Mouse (Mus musculus) adrenal gland (tissue): Measurements from ENCODE around the gene Mettl7a3.
"Not testable (repeated sequence)": the region's sequence is repeated elsewhere in the genome, so short reads cannot be mapped to it uniquely, and the experiment has no call there.

ENCODE experiments used
- intact Hi-C: fragments of 180-260 bp; cut with DNase I; formaldehyde crosslinking; loops from one replicate; pipeline ENCODE4 v1.15.1; 2025
- long read RNA-seq, 2 experiments: library from polyadenylated mRNA; unstranded; transcript quantifications; one replicate each; pipeline ENCODE4 v2.0.0; 2020; ENCODE audit warnings: borderline replicate concordance in 1 of 2; ENCODE audit not compliant: insufficient replicate concordance in 1 of 2

The Mettl7a3 gene
- long read RNA-seq, experiment 1: 0 reads
- long read RNA-seq, experiment 2: 0 reads

DNA sequence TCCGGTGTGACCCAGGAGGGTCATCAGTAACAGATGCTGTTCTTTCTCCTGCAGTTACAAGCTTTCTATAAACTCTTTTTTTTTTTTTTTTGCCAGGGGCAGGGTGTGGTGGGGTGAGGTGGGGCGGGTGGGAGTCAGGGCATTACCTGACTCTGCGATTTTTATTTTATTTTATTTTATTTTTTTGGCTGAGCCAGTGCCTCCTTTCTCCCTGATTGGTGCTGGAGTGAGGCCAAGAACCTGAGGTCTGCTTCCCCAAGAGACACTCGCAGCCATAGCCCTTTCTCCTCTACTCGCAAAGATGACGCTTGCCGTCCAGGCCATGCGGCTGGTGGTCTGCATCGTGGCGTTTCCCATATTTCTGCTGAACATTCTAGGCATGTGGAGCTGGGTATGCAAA is at the start of gene Mettl7a3:
Gene Mettl7a3, plus strand, starts transcription at position 301 of the 400 bp plus-strand sequence.
- intact Hi-C loops: no loop called here

GRCm38 (mm10) chr15:100288980-100289379 is 45.7 kb upstream of the Mettl7a3 start:
- intact Hi-C loops: no loop called here

GRCm38 (mm10) chr15:100290858-100291257 is 43.9 kb upstream of the Mettl7a3 start:
- intact Hi-C loops: no loop called here

- intact Hi-C loops: no loop called here
Observed at GRCm38 (mm10) chr15:100292326-100292725, 42.4 kb upstream of the Mettl7a3 start.

DNA sequence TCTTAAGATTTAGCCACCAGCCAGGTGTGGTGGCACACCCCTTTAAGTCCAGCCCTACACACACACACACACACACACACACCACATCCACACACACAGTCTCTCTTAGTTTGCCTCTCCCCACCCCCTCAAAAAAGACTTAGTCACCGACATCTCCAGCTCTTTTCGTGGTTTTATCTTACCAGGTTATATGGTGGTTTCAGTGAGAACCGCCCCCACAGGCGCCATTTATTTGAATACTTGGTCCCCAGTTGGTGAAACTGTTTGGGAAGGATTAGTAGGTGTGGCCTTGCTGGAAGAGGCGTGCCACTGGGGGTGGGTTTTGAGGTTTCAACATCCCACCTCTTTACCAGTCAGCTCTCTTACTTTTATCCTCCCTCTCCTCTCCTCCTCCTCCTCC is 36.9 kb upstream of the Mettl7a3 start:
- intact Hi-C loops: no loop called here

GRCm38 (mm10) chr15:100300499-100300898 is 34.2 kb upstream of the Mettl7a3 start:
- intact Hi-C loops: no loop called here

DNA sequence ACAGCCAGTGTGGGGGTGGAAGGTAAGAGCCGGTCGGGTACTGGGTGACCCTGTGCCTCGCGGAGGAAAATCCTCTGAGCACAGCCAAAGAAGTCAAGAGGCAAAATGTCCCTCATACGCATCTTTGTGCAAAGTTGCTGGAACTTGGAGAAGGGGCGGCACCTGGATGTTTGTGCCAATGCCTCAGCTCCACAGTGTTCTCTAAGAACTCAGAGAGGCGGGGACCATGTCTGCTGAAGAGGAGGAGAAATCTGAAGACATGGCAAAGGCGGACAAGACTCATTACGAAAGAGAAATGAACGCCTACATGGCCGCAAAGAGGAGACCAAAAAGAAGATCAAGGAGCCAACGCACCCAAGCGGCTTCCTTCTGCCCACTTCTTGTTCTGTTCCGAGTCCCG is 33.2 kb upstream of the Mettl7a3 start:
- intact Hi-C loops: no loop called here

- intact Hi-C loops: no loop called here
Observed at GRCm38 (mm10) chr15:100303428-100304018, 31.2 kb upstream of the Mettl7a3 start.

DNA sequence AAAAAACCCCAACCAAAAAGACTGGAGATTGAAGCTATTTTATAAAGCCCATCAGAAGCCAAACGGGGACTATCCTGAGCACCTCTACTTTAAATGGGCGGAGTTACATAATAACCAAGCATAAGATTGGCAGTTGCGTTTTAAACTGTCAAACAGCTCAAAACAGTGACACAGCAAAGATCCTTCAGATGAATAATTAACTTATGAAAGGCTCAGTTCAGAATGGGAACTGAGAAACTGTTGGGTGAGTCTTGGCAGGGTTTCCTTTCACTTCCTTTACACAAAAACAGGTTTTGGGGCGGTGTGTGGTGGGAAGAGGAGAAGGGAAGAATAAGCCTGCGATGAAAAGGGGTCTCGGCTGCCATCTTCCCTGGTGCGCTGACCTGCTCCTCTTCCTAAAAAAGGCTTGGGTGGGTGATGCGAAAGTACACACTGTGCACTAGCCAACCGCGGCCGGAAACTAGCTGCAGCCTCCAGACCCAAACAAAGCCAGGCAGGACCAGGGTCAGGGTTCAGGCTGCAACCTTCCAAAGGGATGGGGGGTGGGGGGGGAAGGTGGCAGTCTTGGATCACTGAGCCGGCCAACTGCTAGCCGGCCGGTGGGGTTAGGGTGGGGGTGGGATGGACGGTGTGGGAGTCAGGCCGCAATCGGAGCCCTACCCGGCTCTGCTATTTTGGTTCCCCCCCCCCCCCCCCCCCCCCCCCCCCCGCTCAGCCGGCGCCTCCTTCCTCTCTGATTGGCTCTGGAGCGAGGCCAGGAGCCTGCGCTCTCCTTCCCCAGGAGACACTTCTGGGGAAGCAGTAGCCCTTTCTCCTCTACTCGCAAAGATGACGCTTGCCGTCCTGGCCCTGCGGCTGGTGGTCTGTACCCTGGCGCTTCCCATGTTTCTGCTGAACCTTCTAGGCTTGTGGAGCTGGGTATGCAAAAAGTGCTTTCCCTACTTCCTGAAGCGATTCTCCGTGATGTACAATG is 30.4 kb upstream of the Mettl7a3 start, which contains the start of gene Mettl7a1:
Gene Mettl7a1, plus strand, starts transcription at position 122 of the 973 bp plus-strand sequence.
- intact Hi-C loops: no loop called here

DNA sequence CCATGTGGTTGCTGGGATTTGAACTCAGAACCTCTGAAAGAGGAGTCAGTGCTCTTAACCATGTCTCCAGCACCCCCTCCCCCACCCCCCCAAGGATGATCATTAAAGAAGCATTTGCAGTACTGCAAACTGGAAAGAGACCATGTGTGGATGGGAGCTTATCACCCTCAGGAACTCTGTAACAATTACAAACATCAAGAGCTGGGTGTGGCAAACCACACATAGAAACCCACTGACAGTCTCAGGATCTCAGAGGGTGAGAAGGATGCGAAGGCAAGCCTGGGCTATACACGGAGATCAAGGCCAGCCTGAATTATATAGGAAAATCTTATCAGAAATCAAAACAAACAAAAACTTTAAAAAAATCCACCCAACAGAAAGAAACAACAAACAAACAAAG is 28.5 kb upstream of the Mettl7a3 start:
- intact Hi-C loops: no loop called here

DNA sequence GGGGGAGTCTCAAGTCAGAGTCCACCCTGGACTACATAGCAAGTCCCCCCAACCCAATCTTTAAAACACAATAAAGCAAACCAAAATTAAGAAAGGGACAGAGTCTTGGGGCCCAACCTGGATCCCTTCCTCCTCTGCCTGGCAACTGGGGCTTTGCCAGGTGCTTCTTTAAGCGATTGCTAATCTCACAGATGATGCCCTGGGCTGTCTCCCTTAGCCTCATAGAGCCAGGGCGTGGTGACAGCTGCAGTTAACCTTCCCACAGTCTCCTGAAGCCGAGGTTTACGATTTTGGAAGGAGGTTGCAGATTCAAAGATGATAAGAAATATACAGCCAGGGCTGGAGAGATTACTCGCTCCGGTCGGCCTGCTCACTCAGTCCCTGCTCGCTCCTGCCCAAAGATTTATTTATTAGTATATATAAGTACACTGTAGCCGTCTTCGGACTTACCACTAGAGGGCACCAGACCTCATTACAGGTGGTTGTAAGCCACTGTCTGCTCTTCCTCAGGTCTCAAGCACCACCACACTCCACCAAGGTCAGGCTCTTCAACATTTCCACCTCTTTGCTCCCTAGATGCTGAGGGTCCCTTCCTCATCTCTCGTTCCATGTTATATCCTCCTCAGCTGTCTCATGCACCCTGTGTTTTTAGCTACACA is 27.2 kb upstream of the Mettl7a3 start:
- intact Hi-C loops: not testable (repeated sequence)

DNA sequence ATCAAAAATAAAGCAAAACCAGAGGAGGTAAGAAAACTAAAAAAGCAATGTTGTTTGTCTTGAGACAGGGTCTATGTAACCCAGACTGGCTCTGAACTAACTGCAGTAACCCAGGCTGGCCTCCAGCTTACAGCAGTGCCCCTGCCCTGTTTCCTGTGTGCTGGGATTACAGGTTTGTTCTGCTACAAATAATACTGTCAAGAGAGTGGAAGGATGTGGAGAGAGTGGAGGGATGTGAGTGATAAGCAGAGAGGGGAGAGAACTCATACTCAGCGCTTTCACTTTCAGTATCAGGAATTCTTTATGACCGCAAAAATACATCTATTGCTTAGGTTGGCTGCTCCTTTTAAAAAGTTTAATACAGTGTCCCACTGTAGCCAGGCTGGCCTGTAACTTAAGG is 22.4 kb upstream of the Mettl7a3 start:
- intact Hi-C loops: no loop called here

GRCm38 (mm10) chr15:100314448-100315145 is 20.1 kb upstream of the Mettl7a3 start:
- intact Hi-C loops: no loop called here

DNA sequence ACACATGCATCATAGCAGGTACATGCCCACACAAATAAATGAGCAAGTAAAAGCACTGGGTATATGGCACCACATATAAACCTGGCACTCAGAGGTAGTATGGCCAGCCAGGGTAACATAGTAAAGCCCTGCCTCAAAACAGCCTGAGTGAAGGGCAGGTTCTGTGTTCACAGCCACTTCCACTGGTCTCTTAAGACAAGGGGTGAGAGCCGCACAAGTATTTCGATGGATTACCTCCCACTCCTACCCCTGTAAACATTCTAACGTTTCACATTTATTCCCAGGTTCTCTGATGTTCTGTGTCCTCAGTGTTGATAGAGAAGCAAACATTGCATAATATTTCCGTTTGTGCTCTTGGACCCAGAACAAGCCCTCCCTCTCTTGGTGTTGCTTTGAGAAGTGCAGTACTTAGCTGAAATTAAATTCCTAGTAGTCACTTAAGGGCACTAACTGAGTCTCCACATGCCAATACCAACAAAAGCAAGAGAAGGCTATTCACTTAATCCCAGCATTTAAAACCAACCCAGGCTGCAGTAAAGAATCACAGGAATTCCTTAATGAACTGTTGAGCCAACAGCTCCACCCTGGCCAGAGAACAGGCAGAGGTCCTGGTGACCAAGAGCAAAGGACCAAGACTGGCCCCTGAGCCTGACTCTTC is 16.6 kb upstream of the Mettl7a3 start:
- intact Hi-C loops: not testable (repeated sequence)

- intact Hi-C loops: no loop called here
Observed at GRCm38 (mm10) chr15:100319884-100320283, 14.8 kb upstream of the Mettl7a3 start.

DNA sequence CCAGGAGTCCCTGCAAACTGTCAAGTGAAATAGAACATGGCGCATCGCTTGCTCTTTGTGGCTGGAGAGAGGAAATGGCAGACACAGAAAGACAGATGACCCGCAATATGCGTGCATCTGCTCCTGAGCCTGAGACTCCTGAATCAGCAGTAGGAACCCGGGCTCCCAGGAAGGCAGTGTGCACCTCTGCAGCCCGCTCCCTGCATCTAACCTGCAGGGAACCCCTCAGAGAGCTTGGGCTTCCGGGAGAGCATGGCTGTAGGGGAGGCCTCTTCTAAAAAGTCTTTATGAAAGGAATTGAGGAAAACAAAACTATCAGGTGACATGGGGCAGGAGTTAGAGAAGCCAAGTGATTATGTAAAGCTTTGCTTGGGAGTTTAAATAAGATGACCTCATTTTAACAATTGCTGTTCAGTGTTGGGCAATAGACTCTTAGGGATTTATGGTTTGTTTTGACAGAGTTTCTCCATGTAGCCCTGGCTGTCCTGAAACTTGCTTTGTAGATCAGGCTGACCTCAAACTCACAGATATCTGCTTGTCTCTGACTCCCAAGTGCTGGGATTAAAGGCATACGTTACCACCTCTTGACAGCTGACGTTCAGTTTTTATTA is 14.3 kb upstream of the Mettl7a3 start:
- intact Hi-C loops: no loop called here

DNA sequence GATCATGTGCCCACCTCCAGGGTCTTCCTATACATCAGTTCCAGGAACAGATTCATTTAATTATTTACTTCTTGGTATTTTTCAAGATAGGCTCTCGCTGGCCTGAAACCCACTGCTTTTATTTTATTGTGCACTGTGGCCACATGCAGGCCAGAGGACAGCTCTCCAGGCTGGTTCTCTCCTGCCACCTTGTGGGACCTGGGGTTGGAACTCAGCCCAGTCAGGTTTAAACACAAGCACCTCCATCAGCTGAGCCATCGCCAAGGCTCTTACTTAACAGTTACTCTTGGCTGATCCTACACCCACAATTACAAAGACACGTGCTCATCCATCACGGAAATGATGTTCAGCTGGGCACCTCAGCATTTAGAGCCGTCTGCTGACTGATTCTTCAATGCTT is 13.6 kb upstream of the Mettl7a3 start:
- intact Hi-C loops: no loop called here

GRCm38 (mm10) chr15:100324021-100324591 is 10.6 kb upstream of the Mettl7a3 start:
- intact Hi-C loops: no loop called here

DNA sequence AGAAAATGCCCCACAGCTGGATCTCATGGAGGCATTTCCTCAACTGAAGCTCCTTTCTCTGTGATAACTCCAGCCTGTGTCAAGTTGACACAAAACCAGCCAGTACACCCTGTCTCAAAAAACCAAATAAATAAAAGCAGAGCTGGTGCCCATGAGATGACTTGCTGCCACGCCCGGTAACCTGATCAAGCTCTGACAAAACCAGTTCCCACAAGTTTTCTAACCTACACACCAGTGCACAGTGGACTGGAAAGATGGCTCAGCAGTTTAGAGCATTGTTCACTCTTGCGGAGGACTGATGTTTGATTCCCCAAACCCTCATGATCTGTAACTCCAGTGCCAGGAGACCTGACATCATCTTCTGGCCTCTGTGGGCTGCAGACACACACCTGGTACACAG is 9.5 kb upstream of the Mettl7a3 start:
- intact Hi-C loops: no loop called here

DNA sequence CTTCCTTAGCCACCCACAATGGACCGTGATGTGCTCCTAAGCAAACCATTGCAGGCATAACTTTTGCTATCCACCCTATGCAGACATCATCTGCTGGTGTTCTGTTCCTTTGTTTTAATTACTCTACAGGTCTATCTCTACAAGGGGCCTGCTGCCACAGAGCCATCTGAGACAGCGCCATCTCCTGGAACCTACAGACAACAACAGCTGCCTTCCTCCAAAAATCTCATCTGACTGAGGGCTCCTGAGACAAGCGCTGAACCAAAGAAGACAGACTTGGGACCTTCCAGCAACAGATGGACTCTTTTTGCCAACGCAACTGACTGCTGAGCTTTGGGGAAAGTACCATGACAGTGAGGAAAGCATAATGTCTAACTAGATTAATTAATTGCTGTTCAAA is 6.6 kb upstream of the Mettl7a3 start:
- intact Hi-C loops: not testable (repeated sequence)
